Mouse (Mus musculus) erythroblast, embryonic 14.5 days (primary cell): ENCODE data around the gene Chmp6. TPM values are rescaled to one million over a fixed set of nuclear protein-coding genes. Genes with fewer than 3 reads are reported as not detected.

Experiments used
- H3K27me3 ChIP-seq: 2 replicates; pipeline ENCODE4 v1.6.1; 2012; ENCODE audit warnings: inconsistent platforms; ENCODE audit not compliant: control insufficient read depth
- H3K36me3 ChIP-seq: 2 replicates; pipeline ENCODE4 v1.6.1; 2012; ENCODE audit warnings: mild to moderate bottlenecking, inconsistent platforms; ENCODE audit not compliant: control insufficient read depth
- H3K4me1 ChIP-seq: 2 replicates; pipeline ENCODE4 v1.6.1; 2012; ENCODE audit warnings: inconsistent platforms; ENCODE audit not compliant: control insufficient read depth
- H3K4me3 ChIP-seq: replicated peaks from 2 replicates; pipeline ENCODE3; 2012; ENCODE audit warnings: moderate library complexity, mild to moderate bottlenecking, inconsistent platforms
- H3K9me3 ChIP-seq: 2 replicates; pipeline ENCODE4 v1.6.1; 2012; ENCODE audit warnings: low read length, inconsistent platforms, mixed read lengths; ENCODE audit not compliant: control insufficient read depth
- GATA1 ChIP-seq: IDR thresholded peaks from 2 replicates; pipeline ENCODE4 v1.6.1; 2012; ENCODE audit warnings: low read length, inconsistent platforms, mixed read lengths
- TAL1 ChIP-seq: IDR thresholded peaks from 3 replicates; pipeline ENCODE4 v1.6.1; 2012; ENCODE audit warnings: low read length, inconsistent platforms, mixed read lengths
- polyA plus RNA-seq: library from polyadenylated mRNA; stranded (reverse); fragments of >175 nt; gene quantifications from 2 replicates; pipeline ENCODE4 v1.2.3, GENCODE M21; 2012

The Chmp6 gene
- polyA plus RNA-seq, 1 experiment: 2.7 TPM

DNA sequence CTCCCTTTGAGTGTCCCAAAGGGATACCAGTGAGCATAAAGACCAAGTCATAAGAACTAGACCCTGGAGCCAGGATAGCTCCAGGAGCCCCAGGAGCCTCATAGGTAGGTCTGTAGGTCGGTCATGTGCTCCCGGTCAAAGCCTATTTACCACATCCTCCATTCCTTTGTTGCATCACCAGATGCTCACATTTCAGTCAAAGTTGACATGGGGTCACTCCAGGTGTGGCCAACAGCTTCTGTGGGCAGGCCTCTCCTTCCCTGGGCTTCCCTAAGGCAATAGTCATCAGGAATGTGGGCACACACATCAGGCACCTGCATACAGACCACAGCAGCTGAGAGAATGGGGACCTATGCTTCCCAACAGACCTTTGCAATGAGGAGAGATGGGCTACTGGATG lies 54.7 kb downstream of the Chmp6 start:
- H3K9me3 ChIP-seq: no peaks in the 10 kb centered on the region
- H3K27me3 ChIP-seq: no peaks in the 10 kb centered on the region
- no peak overlapping the region for H3K4me3 ChIP-seq
- TF ChIP-seq TAL1 (no peak), GATA1 (no peak)
- H3K36me3 ChIP-seq: no peaks in the 10 kb centered on the region; the same call in 1 of the 2 replicates
- H3K4me1 ChIP-seq: no peaks in the 10 kb centered on the region

Other genes with a start within 250 kb of the Chmp6 start
- gene Baiap2, start 29.3 kb downstream of the Chmp6 start, polyA plus RNA-seq: 0.14 and 0.18 TPM in 2 replicates
- 0.02 and 0.03 TPM in 2 replicates for gene Aatk, start 133.7 kb downstream of the Chmp6 start, polyA plus RNA-seq
- 1.8 and 2.3 TPM in 2 replicates for gene Cep131, start 173.4 kb downstream of the Chmp6 start, polyA plus RNA-seq
- gene Tepsin, start 185.3 kb downstream of the Chmp6 start, polyA plus RNA-seq: 2.9 and 3.6 TPM in 2 replicates
- 6.7 and 9.0 TPM in 2 replicates for gene Ndufaf8, start 185.5 kb downstream of the Chmp6 start, polyA plus RNA-seq
- 6.1 and 6.2 TPM in 2 replicates for gene Slc38a10, start 237.9 kb downstream of the Chmp6 start, polyA plus RNA-seq